Mouse (Mus musculus) CH12.LX (cell line): ENCODE measurements at regions not wholly inside any gene's neighbourhood (a gene's known extent, or its start where the extent isn't known, plus 50 kb on each side); places are given as distances from the start of the nearest gene placed in this dataset.

Source experiments
- DNase-seq: peaks from one replicate; pipeline ENCODE4 v3.0.0-alpha.2; 2013; ENCODE audit errors: extremely low read depth
- H3K27ac ChIP-seq: 2 replicates; pipeline ENCODE4 v1.5.1; 2012; ENCODE audit warnings: low read depth, mild to moderate bottlenecking, control low read depth, moderate library complexity; ENCODE audit not compliant: insufficient read depth
- H3K27me3 ChIP-seq: replicated peaks from 2 replicates; pipeline ENCODE3; 2012; ENCODE audit warnings: inconsistent platforms
- H3K36me3 ChIP-seq, 2 experiments: replicated peaks in 1 of 2; 2 replicates each; pipeline versions ENCODE3 to v1.6.1; 2012; ENCODE audit warnings: inconsistent platforms in 1 of 2, low read length in 1 of 2, mild to moderate bottlenecking in 1 of 2, mixed read lengths in 1 of 2, moderate library complexity in 1 of 2; ENCODE audit not compliant: control insufficient read depth in 1 of 2, insufficient read depth in 1 of 2
- H3K4me1 ChIP-seq, 2 experiments: 2 replicates each; pipeline ENCODE4 v1.6.1; 2012; ENCODE audit warnings: inconsistent platforms in 1 of 2, moderate library complexity in 1 of 2; ENCODE audit not compliant: insufficient read depth in 2 of 2, control insufficient read depth in 1 of 2
- H3K4me2 ChIP-seq: 2 replicates; pipeline ENCODE4 v1.6.1; 2012; ENCODE audit warnings: low read depth, mild to moderate bottlenecking, control low read depth; ENCODE audit not compliant: poor library complexity, insufficient read depth, severe bottlenecking
- H3K4me3 ChIP-seq, 3 experiments: fragments of 150-350 bp in 1 of 3; sonication (generic) in 1 of 3; replicated peaks in 1 of 3; 2 replicates each; pipeline versions ENCODE3 to v1.5.1; 2011 to 2012; ENCODE audit warnings: low read depth in 2 of 3, low read length in 2 of 3, mild to moderate bottlenecking in 2 of 3, moderate library complexity in 2 of 3, control low read depth in 1 of 3, improper control_type of control experiment in 1 of 3, inconsistent platforms in 1 of 3, mixed read lengths in 1 of 3; ENCODE audit not compliant: poor library complexity in 1 of 3
- H3K79me2 ChIP-seq: replicated peaks from 2 replicates; pipeline ENCODE4 v1.6.1; 2012; ENCODE audit warnings: mild to moderate bottlenecking, moderate library complexity; ENCODE audit not compliant: control insufficient read depth, poor library complexity, insufficient read depth, severe bottlenecking; ENCODE audit errors: extremely low read depth
- H3K9ac ChIP-seq: 2 replicates; pipeline ENCODE4 v1.6.1; 2012; ENCODE audit warnings: low read depth, mild to moderate bottlenecking, control low read depth, moderate library complexity; ENCODE audit not compliant: insufficient read depth
- H3K9me3 ChIP-seq: replicated peaks from 2 replicates; pipeline ENCODE3; 2012; ENCODE audit warnings: low read length, inconsistent platforms, mixed read lengths
- CHD1 ChIP-seq: IDR thresholded peaks from 2 replicates; pipeline ENCODE4 v1.6.1; 2012; ENCODE audit warnings: low read depth, low read length, improper control_type of control experiment, inconsistent platforms
- CHD2 ChIP-seq: IDR thresholded peaks from 2 replicates; pipeline ENCODE4 v1.6.1; 2011; ENCODE audit warnings: low read length, improper control_type of control experiment
- ELF1 ChIP-seq: IDR thresholded peaks from 2 replicates; pipeline ENCODE4 v1.6.1; 2014; ENCODE audit warnings: low read depth, mild to moderate bottlenecking, inconsistent platforms, low read length, improper control_type of control experiment
- ETS1 ChIP-seq: conservative IDR thresholded peaks from 2 replicates; pipeline ENCODE4 v1.6.1; 2012; ENCODE audit warnings: low read depth, mild to moderate bottlenecking, inconsistent platforms, low read length, improper control_type of control experiment, moderate library complexity
- GABPA ChIP-seq: IDR thresholded peaks from 2 replicates; pipeline ENCODE4 v1.6.1; 2012; ENCODE audit warnings: low read depth, low read length, improper control_type of control experiment, inconsistent platforms; ENCODE audit not compliant: insufficient replicate concordance
- HCFC1 ChIP-seq: IDR thresholded peaks from 2 replicates; pipeline ENCODE4 v1.6.1; 2012; ENCODE audit warnings: low read depth, mild to moderate bottlenecking, inconsistent platforms, low read length, improper control_type of control experiment
- IRF4 ChIP-seq: IDR thresholded peaks from 2 replicates; pipeline ENCODE4 v1.6.1; 2014; ENCODE audit warnings: low read depth, mild to moderate bottlenecking, inconsistent platforms, low read length, improper control_type of control experiment
- JUN ChIP-seq: IDR thresholded peaks from 2 replicates; pipeline ENCODE4 v1.6.1; 2011; ENCODE audit warnings: low read depth, mild to moderate bottlenecking, low read length, improper control_type of control experiment, moderate library complexity; ENCODE audit not compliant: insufficient read depth
- MAX ChIP-seq: IDR thresholded peaks from 2 replicates; pipeline ENCODE4 v1.6.1; 2011; ENCODE audit warnings: low read length, improper control_type of control experiment
- MEF2A ChIP-seq: IDR thresholded peaks from 2 replicates; pipeline ENCODE4 v1.6.1; 2014; ENCODE audit warnings: low read depth, mild to moderate bottlenecking, inconsistent platforms, low read length, improper control_type of control experiment, borderline replicate concordance
- MYC ChIP-seq: IDR thresholded peaks from 2 replicates; pipeline ENCODE4 v1.6.1; 2011; ENCODE audit warnings: low read depth, mild to moderate bottlenecking, improper control_type of control experiment, low read length
- NRF1 ChIP-seq: IDR thresholded peaks from 2 replicates; pipeline ENCODE4 v1.6.1; 2014; ENCODE audit warnings: low read depth, mild to moderate bottlenecking, inconsistent platforms, low read length, improper control_type of control experiment, moderate library complexity
- PAX5 ChIP-seq: IDR thresholded peaks from 2 replicates; pipeline ENCODE4 v1.6.1; 2012; ENCODE audit warnings: low read length, inconsistent platforms, mixed read lengths
- POLR2A ChIP-seq: IDR thresholded peaks from 2 replicates; pipeline ENCODE4 v1.6.1; 2011; ENCODE audit warnings: low read depth, mild to moderate bottlenecking, improper control_type of control experiment, low read length
- RAD21 ChIP-seq: IDR thresholded peaks from 2 replicates; pipeline ENCODE4 v1.6.1; 2011; ENCODE audit warnings: low read depth, mild to moderate bottlenecking, low read length, improper control_type of control experiment, moderate library complexity
- RCOR1 ChIP-seq: conservative IDR thresholded peaks from 2 replicates; pipeline ENCODE4 v1.6.1; 2012; ENCODE audit warnings: low read depth, mild to moderate bottlenecking, inconsistent platforms, low read length, improper control_type of control experiment
- SMC3 ChIP-seq: IDR thresholded peaks from 2 replicates; pipeline ENCODE4 v1.6.1; 2011; ENCODE audit warnings: low read depth, low read length, improper control_type of control experiment
- TCF12 ChIP-seq: IDR thresholded peaks from 2 replicates; pipeline ENCODE4 v1.6.1; 2014; ENCODE audit warnings: low read depth, mild to moderate bottlenecking, inconsistent platforms, low read length, improper control_type of control experiment
- USF2 ChIP-seq: conservative IDR thresholded peaks from 2 replicates; pipeline ENCODE4 v1.6.1; 2011; ENCODE audit warnings: low read depth, low read length, improper control_type of control experiment
- ZC3H11A ChIP-seq: IDR thresholded peaks from 2 replicates; pipeline ENCODE4 v1.6.1; 2012; ENCODE audit warnings: low read depth, mild to moderate bottlenecking, inconsistent platforms, low read length, improper control_type of control experiment
- ZMIZ1 ChIP-seq: IDR thresholded peaks from 2 replicates; pipeline ENCODE4 v1.6.1; 2012; ENCODE audit warnings: low read depth, mild to moderate bottlenecking, inconsistent platforms, low read length, improper control_type of control experiment
- dilution Hi-C: fragments of 300-500 bp; cut with MboI; formaldehyde crosslinking; loops from 2 replicates; pipeline ENCODE4 v1.14.3; 2020; ENCODE audit warnings: low sequenced_read_pairs; ENCODE audit not compliant: extremely low pct_unique_long_range_greater_than_20kb, extremely low pct_ligation_motif_present
- in situ Hi-C: fragments of 300-500 bp; cut with MboI; formaldehyde crosslinking; loops from 3 replicates; pipeline ENCODE4 v1.14.3; 2019; ENCODE audit warnings: low sequenced_read_pairs, low pct_ligation_motif_present, low pct_unique_long_range_greater_than_20kb, mixed read lengths

GRCm38 (mm10) chr1:166758987-166759386 lies 77.3 kb upstream of the Fmo9 start:
- in situ Hi-C loops, result no loop called here
- H3K27me3 ChIP-seq, result no peaks in the 10 kb centered on the region
- DNase-seq, result no peak

GRCm38 (mm10) chr1:166773114-166773513 lies 91.5 kb upstream of the Fmo9 start:
- Histone ChIP-seq H3K36me3 (no peaks in the 10 kb centered on the region), H3K27ac (no peak overlapping the region), H3K27me3 (no peaks in the 10 kb centered on the region), H3K9ac (no peak overlapping the region), H3K4me1 (no peaks in the 10 kb centered on the region), H3K4me3 (no peak overlapping the region), H3K9me3 (peaks cover 3% of the 10 kb centered on the region), H3K79me2 (no peaks in the 10 kb centered on the region), H3K4me2 (no peak overlapping the region)
- no peak for DNase-seq
- dilution Hi-C loops, result no loop called here
- in situ Hi-C loops, result no loop called here
- no peak for TF ChIP-seq SMC3
- no peak for TF ChIP-seq CHD1
- no peak for TF ChIP-seq RAD21
- TF ChIP-seq ELF1, result no peak
- TF ChIP-seq POLR2A, result no peak
- TF ChIP-seq, all 38 proteins: peak for 0

More at GRCm38 (mm10) chr1:166758987-166759386, 77.3 kb upstream of the Fmo9 start:
- dilution Hi-C loops, result no loop called here
- no peak overlapping the region for H3K27ac ChIP-seq
- no peak overlapping the region for H3K4me3 ChIP-seq
- H3K9ac ChIP-seq, result no peak overlapping the region
- TF ChIP-seq MEF2A (no peak), IRF4 (no peak), GABPA (no peak), MAX (no peak), PAX5 (no peak), TCF12 (no peak), CHD2 (no peak), RCOR1 (no peak), CHD1 (no peak), USF2 (no peak), NRF1 (no peak), HCFC1 (no peak), ZMIZ1 (no peak), MYC (no peak), ETS1 (no peak), RAD21 (no peak), JUN (no peak), ZC3H11A (no peak)
- H3K9me3 ChIP-seq, result no peaks in the 10 kb centered on the region
- H3K4me1 ChIP-seq, result no peaks in the 10 kb centered on the region
- no peaks in the 10 kb centered on the region for H3K36me3 ChIP-seq
- H3K4me2 ChIP-seq, result no peak overlapping the region
- H3K79me2 ChIP-seq, result no peaks in the 10 kb centered on the region
